Mouse (Mus musculus): ENCODE results near the gene Hspb8.

- TF ChIP-seq CTCF (IDR thresholded peaks at IDR 0.05 in 2 of 3, conservative IDR thresholded peaks at IDR 0.05 in 1 of 3; ENCODE audit: control insufficient read depth in 1 of 3, insufficient read depth in 1 of 3, low read depth in 2 of 3, low read length in 3 of 3, poor library complexity in 1 of 3, severe bottlenecking in 1 of 3) (peak; percentile 45 to 61 (median 47)), UBTF (IDR thresholded peaks at IDR 0.05; ENCODE audit: borderline replicate concordance, insufficient read depth, low read depth, low read length) (no peak), SIN3A (IDR thresholded peaks at IDR 0.05; ENCODE audit: low read length) (no peak), USF1 (IDR thresholded peaks at IDR 0.05; ENCODE audit: low read depth, low read length) (no peak), POLR2AphosphoS5 (IDR thresholded peaks at IDR 0.05; ENCODE audit: borderline replicate concordance, low read depth, low read length) (no peak), HCFC1 (IDR thresholded peaks at IDR 0.05; ENCODE audit: low read depth, low read length) (no peak), ZNF384 (IDR thresholded peaks at IDR 0.05; ENCODE audit: low read depth, low read length) (no peak), NRF1 (IDR thresholded peaks at IDR 0.05; ENCODE audit: insufficient read depth, low read depth, low read length, poor library complexity, severe bottlenecking) (no peak), EP300 (IDR thresholded peaks at IDR 0.05; ENCODE audit: low read depth in 1 of 2, low read length in 2 of 2) (no peak), POLR2A (IDR thresholded peaks at IDR 0.05; ENCODE audit: control insufficient read depth in 1 of 2, insufficient read depth in 1 of 2, low read depth in 1 of 2, low read length in 2 of 2, poor library complexity in 1 of 2) (no peak), MYB (IDR thresholded peaks at IDR 0.05; ENCODE audit: low read depth, low read length) (no peak), MEF2A (IDR thresholded peaks at IDR 0.05; ENCODE audit: extremely low read depth, insufficient replicate concordance, low read depth, low read length, poor library complexity, severe bottlenecking) (no peak), RCOR1 (IDR thresholded peaks at IDR 0.05; ENCODE audit: low read depth, low read length) (no peak)
Measured at GRCm38 (mm10) chr5:116386020-116386419, 36.6 kb downstream of the Hspb8 start.

All from MEL (cell line).